Mouse (Mus musculus): ENCODE measurements around the gene Slc35b3. TPM values are rescaled to one million over a fixed set of nuclear protein-coding genes. Genes with fewer than 3 reads are reported as not detected.

The Slc35b3 gene
- polyA plus RNA-seq, 1 experiment from 2014 or later, result 23.6 TPM

DNA sequence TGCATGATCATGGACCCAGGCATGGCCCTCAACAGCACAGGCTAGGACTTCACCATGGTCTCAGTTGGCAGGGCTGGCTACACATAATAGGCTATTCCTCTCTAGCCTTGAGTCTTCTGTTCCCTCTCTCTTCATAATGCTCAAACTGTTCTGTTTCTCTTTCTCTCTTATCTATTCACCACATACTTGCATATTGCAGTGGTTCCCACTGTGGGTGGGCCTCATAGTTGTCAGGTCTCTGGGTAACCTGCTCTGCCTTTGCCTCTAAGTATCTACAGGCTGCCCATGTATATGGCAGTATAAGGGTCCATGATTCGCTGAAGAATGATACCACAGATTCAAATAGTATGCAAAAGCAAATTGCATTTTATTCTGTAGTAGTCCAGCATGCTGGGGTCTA is 6.8 kb upstream of the Slc35b3 start:
- DNase-seq (ENCODE audit: extremely low spot score, low spot score), result no peak
- Histone ChIP-seq H3K27me3 (ENCODE audit: poor library complexity, severe bottlenecking) (no peaks in the 10 kb centered on the region), H3K36me3 (replicated peaks) (no peaks in the 10 kb centered on the region), H3K9me3 (no peaks in the 10 kb centered on the region), H3K4me1 (peaks cover 4% of the 10 kb centered on the region), H3K4me3 (no peak overlapping the region), H3K27ac (no peak overlapping the region)
- 84% methylated on average over 1 of the region's 1 CpGs for WGBS

DNA sequence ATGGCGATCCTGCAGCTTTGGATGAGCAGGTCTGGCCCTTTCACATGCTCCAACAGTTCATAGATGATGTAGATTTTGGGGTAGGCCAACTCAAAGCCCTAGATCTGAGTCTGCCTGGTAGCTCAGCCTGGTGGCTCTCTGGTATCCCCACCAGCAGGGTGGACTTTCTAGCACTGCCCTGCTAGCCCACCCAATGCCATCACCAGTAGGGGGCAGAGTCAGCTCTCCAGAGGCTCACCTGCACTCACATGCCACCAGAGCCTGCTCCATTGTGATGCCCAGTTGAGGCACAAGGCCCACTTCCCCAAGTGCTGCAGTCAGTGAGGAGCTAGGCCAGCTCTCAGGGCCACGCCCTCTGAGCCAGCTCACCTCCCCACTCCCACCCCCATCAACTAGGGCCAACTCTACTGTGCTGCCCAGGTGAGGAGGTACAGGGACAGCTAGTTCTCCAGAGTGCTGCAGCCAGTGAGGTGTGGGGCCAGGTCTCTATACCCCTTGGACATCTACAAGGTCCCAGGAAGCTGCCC is 6.3 kb upstream of the Slc35b3 start:
- 93% methylated on average over 2 of the region's 2 CpGs for WGBS
- DNase-seq (ENCODE audit: extremely low spot score, low spot score), result no peak
- H3K4me1 ChIP-seq, result no peaks in the 10 kb centered on the region
- H3K27me3 ChIP-seq (ENCODE audit: poor library complexity, severe bottlenecking), result no peaks in the 10 kb centered on the region
- no peak overlapping the region for H3K27ac ChIP-seq
- no peaks in the 10 kb centered on the region for H3K36me3 ChIP-seq (replicated peaks)
- no peaks in the 10 kb centered on the region for H3K9me3 ChIP-seq
- no peak overlapping the region for H3K4me3 ChIP-seq

DNA sequence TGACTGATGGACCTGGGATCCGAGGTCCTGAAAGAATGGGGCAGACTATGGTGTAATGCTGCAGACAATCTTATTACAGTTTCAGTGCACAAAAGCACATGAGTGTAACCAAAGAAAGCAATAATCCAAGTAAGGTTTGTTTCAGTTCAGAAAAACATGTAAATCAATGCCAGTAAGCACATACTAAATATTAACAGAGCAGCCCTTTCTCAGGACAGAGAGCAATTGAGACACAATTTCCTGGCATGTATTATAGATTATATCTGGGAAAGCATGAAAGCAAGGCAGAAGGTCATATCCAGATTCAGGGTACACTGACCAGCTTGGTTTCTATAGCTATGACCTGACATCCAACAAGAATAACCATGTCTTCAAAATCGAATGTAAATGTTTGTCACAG is 2.1 kb upstream of the Slc35b3 start:
- DNase-seq (ENCODE audit: extremely low spot score, low spot score), result no peak
- WGBS, result 84% methylated on average over 2 of the region's 2 CpGs
- H3K27ac ChIP-seq, result no peak overlapping the region

DNA sequence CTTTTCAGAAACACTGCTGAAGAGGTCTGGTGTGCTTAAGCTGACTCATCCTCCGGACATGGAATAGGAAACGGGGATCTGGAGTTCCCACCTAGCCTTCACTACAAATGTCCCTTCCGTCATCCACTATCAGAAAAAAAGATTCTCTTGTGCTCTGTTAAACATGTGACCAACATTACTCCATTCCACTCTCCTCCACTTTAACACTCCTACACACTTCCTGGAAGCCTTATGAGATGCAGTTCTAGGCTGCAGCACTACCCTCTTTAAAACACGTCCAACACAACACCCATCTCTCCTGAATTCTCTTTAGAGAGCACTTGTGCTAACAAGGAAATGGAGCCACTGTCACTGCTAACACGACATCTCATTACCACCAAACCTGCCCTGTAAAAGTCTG is 2.6 kb downstream of the Slc35b3 start:
- WGBS, result 90% methylated on average over 5 of the region's 5 CpGs
- DNase-seq (ENCODE audit: extremely low spot score, low spot score), result no peak
- no peak overlapping the region for H3K27ac ChIP-seq
- H3K4me3 ChIP-seq, result no peak overlapping the region
- no peaks in the 10 kb centered on the region for H3K9me3 ChIP-seq
- peaks cover 17% of the 10 kb centered on the region for H3K36me3 ChIP-seq (replicated peaks)
- H3K27me3 ChIP-seq (ENCODE audit: poor library complexity, severe bottlenecking), result no peaks in the 10 kb centered on the region
- H3K4me1 ChIP-seq, result peaks cover 19% of the 10 kb centered on the region

More for the DNA sequence above, 2.1 kb upstream of the Slc35b3 start:
- Histone ChIP-seq H3K4me3 (no peak overlapping the region), H3K4me1 (peaks cover 19% of the 10 kb centered on the region), H3K9me3 (no peaks in the 10 kb centered on the region), H3K36me3 (replicated peaks) (no peaks in the 10 kb centered on the region), H3K27me3 (ENCODE audit: poor library complexity, severe bottlenecking) (no peaks in the 10 kb centered on the region)

DNA sequence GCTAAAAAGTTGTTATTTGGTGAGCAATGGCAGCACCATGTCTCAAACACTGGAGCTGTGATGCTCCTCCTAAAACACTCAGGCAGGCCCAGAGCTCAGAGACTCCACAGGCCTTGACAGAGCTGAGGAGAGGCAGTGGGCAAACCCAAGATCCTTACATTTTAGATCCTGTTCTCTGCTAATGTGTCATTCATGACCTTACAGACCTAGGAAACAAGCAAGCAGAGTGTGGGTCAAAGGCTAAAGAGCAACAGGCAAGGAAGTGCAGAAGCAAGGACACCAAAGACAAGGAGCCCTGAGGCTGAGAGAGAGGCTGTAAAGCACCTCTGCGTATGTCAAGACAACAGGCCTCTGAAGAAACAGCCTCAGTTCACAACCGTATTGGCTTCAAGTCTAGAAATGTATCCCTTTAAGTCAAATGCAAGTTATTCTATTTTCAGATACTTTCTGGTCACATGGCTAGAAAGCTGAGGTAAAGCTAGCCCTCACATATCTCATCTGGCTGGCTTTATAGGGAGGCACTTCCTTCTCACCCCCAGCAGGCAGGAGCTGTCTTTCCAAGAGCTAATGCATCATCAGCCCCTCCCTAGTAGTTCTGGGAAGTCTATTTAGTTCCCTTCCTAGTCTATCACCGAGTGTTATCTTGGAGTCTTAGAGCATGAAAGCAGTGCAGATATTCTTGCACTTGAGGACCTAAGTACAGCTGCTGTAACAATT is 14.2 kb downstream of the Slc35b3 start:
- no peak overlapping the region for H3K27ac ChIP-seq
- DNase-seq (ENCODE audit: extremely low spot score, low spot score), result no peak
- no peaks in the 10 kb centered on the region for H3K27me3 ChIP-seq (ENCODE audit: poor library complexity, severe bottlenecking)
- H3K4me1 ChIP-seq, result peaks cover 5% of the 10 kb centered on the region; the same call in 1 of the 2 replicates
- WGBS, result 82% methylated on average over 3 of the region's 3 CpGs
- peaks cover 61% of the 10 kb centered on the region for H3K36me3 ChIP-seq (replicated peaks)
- H3K4me3 ChIP-seq, result no peak overlapping the region
- no peaks in the 10 kb centered on the region for H3K9me3 ChIP-seq

DNA sequence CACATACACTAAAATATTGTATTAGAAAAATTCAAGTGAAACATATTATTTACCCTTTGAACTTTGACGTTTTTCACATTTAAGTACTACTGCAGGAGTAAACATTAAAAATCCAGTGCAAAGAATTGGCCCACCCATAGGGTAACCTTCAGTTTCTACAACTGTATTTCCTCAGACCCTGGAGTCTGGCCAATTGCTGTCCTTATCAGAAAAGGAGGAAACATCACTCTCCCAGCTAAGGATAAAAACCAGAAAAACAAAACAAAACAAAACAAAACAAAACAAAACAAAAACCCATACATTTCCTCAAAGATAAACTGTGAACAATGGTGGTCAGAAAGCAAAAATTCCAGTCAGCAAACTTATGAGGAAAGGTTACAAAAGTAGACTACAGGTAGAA is 14.9 kb downstream of the Slc35b3 start:
- peaks cover 5% of the 10 kb centered on the region; the same call in 1 of the 2 replicates for H3K4me1 ChIP-seq

DNA sequence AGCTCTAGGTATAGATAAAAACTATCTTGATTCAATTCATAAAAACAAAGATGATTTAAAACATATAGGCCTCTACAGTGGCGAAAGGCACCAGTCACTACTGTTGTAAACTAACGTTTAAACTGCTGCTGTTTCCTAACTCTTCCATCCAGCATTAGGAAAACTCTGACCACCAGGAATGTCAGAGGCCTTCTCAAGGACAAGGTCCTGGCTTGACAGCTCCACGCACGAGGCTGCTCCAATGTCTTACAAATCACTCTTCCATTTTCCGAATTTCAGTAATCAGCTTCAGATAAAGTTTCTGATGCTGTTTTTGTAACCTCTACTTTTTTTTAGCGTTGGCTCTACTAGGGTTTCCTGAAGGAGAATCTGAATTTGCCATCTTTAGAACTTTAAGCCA is 15.7 kb downstream of the Slc35b3 start:
- no peak for DNase-seq (ENCODE audit: extremely low spot score, low spot score)
- H3K27me3 ChIP-seq (ENCODE audit: poor library complexity, severe bottlenecking), result no peaks in the 10 kb centered on the region
- peaks cover 5% of the 10 kb centered on the region; the same call in 1 of the 2 replicates for H3K4me1 ChIP-seq
- peaks cover 61% of the 10 kb centered on the region for H3K36me3 ChIP-seq (replicated peaks)
- WGBS, result 94% methylated on average over 6 of the region's 6 CpGs
- H3K9me3 ChIP-seq, result no peaks in the 10 kb centered on the region
- no peak overlapping the region for H3K4me3 ChIP-seq
- no peak overlapping the region for H3K27ac ChIP-seq

More for the DNA sequence above, 14.9 kb downstream of the Slc35b3 start:
- Histone ChIP-seq H3K27ac (no peak overlapping the region), H3K4me3 (no peak overlapping the region), H3K27me3 (ENCODE audit: poor library complexity, severe bottlenecking) (no peaks in the 10 kb centered on the region), H3K36me3 (replicated peaks) (peaks cover 63% of the 10 kb centered on the region), H3K9me3 (no peaks in the 10 kb centered on the region)
- DNase-seq (ENCODE audit: extremely low spot score, low spot score), result no peak
- 86% methylated on average over 1 of the region's 1 CpGs for WGBS

DNA sequence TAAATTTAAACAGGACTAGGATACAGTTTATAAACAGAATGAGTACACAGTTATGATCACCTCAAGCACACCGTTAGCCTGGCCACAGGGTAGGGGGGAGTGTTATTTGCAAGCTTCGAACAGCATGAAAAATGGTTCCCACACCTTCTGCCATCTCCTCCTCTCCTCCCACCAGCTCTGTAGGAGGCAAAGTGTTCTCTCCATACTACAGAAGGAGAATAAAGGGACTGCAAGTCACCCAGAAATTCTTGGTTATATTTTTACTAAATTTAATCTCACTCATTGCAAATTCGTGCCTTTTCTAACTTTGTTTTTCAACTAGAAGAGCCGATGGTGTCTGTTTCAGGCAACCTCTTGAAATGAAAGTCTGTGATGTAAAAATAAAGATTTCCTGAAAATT is 18.9 kb downstream of the Slc35b3 start:
- no peaks in the 10 kb centered on the region for H3K4me1 ChIP-seq
- H3K27me3 ChIP-seq (ENCODE audit: poor library complexity, severe bottlenecking), result no peaks in the 10 kb centered on the region
- H3K9me3 ChIP-seq, result no peaks in the 10 kb centered on the region
- H3K36me3 ChIP-seq (replicated peaks), result peaks cover 69% of the 10 kb centered on the region
- DNase-seq (ENCODE audit: extremely low spot score, low spot score), result no peak
- H3K27ac ChIP-seq, result no peak overlapping the region
- WGBS, result 94% methylated on average over 4 of the region's 4 CpGs
- no peak overlapping the region for H3K4me3 ChIP-seq

DNA sequence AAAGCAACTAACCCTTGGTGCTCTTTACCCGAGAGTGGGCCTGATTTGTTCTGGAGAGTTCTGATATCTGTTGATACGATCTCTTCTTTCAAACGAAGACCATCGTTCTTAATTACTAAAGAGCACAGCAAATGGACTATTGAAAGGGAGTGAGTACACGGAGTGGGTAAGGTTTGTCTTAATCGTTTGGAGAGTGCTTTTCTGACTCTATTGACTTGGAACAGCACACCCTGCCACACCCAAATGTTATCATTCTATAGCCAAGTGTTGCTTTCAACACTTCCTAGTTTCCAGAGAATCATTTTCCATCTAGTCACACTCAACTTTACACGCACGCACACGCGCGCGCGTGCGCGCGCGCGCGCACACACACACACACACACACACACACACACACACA is 19.4 kb downstream of the Slc35b3 start:
- H3K36me3 ChIP-seq (replicated peaks), result peaks cover 69% of the 10 kb centered on the region

DNA sequence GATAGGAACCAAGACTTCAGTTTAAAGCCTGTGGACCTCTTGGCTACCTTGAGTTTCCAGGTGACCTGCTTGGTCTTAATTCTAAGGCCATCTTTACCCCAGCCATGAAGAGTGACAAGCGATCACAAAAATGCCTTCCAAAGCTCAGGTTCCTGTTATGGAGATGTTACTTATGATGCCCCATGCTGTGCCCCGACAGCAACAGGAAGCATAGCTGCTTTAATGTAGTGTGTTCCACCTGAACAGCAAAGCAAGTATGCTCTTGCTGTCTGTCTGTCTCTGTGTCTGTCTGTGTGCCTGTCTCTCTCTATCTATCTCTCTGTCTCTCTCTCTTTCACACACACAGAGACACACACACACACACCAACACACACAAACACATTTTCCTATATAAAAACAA is 22.2 kb downstream of the Slc35b3 start:
- H3K27me3 ChIP-seq (ENCODE audit: poor library complexity, severe bottlenecking), result no peaks in the 10 kb centered on the region
- H3K9me3 ChIP-seq, result no peaks in the 10 kb centered on the region
- H3K27ac ChIP-seq, result no peak overlapping the region
- H3K4me3 ChIP-seq, result no peak overlapping the region
- no peaks in the 10 kb centered on the region for H3K4me1 ChIP-seq
- H3K36me3 ChIP-seq (replicated peaks), result peaks cover 75% of the 10 kb centered on the region
- no peak for DNase-seq (ENCODE audit: extremely low spot score, low spot score)
- 95% methylated on average over 2 of the region's 2 CpGs for WGBS

More for the DNA sequence above, 19.4 kb downstream of the Slc35b3 start:
- 98% methylated on average over 19 of the region's 19 CpGs for WGBS
- Histone ChIP-seq H3K4me1 (no peaks in the 10 kb centered on the region), H3K27ac (no peak overlapping the region), H3K9me3 (no peaks in the 10 kb centered on the region), H3K27me3 (ENCODE audit: poor library complexity, severe bottlenecking) (no peaks in the 10 kb centered on the region), H3K4me3 (no peak overlapping the region)
- no peak for DNase-seq (ENCODE audit: extremely low spot score, low spot score)

DNA sequence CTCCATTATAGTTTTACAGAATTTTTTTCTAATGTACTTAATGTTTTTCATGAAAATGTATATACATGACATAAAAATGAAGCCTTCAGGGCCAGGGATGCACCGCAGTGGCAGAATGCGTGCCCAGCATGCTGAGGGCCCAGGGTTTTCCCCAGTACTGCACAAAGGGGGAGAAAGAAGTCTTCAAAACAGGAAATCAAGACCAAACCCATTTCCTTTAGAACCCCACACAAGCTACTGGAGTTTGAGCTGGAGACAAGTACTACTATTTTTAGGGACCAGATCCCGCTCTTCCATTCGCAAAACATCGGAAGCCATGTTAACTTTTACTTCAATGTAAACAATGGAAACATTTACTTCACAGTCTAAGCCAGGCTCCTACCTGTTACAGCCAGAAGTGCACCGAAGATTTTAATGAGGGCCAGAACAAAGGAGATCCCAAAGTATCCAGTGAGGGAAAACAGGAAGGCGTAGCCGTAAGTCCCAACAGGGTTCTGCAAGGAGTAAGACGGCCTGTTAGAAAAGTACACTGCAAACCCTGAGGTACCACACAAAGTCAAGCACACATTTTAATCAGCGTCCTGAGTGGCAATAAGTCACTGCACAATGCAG is 23.7 kb downstream of the Slc35b3 start:
- Histone ChIP-seq H3K27me3 (ENCODE audit: poor library complexity, severe bottlenecking) (no peaks in the 10 kb centered on the region), H3K4me3 (no peak overlapping the region), H3K27ac (no peak overlapping the region), H3K4me1 (no peaks in the 10 kb centered on the region), H3K36me3 (replicated peaks) (peaks cover 79% of the 10 kb centered on the region), H3K9me3 (no peaks in the 10 kb centered on the region)
- DNase-seq (ENCODE audit: extremely low spot score, low spot score), result no peak
- 92% methylated on average over 10 of the region's 10 CpGs for WGBS

DNA sequence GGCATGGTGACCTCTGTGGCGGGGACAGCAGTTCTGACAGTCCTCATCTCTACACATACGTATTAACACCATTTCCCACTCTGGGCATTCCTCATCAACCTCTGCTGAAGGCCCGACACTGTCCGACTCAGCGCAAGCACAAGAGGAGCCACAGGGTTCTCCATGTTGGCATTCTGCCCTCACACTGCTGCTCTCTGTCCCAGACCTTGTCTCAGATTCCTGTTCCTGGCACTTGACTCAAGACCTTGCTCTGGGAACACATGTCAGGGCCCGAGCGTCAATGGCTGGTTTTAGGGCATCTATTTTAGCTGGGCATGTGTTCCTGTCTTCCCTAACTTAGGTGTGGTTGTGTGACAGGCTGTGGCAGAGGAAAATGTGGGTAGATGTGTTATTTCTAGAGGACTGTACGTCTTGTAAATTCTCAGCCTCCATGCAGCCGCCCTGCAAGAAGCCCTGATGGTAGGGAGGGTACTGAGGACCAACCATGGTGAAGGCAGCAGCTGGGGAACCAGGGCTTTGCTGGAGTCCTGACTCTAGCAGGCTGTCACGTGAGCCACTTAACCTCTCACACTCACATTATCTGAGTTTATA is 24.7 kb downstream of the Slc35b3 start:
- H3K9me3 ChIP-seq, result no peaks in the 10 kb centered on the region
- WGBS, result 93% methylated on average over 10 of the region's 10 CpGs
- no peaks in the 10 kb centered on the region for H3K27me3 ChIP-seq (ENCODE audit: poor library complexity, severe bottlenecking)
- no peak overlapping the region for H3K27ac ChIP-seq
- no peaks in the 10 kb centered on the region for H3K4me1 ChIP-seq
- peaks cover 79% of the 10 kb centered on the region for H3K36me3 ChIP-seq (replicated peaks)
- DNase-seq (ENCODE audit: extremely low spot score, low spot score), result no peak
- H3K4me3 ChIP-seq, result no peak overlapping the region
